Mouse (Mus musculus) hindbrain, embryonic 12.5 days (tissue): ENCODE results near the gene Uba7. TPM values are rescaled to one million over a fixed set of nuclear protein-coding genes. Genes with fewer than 3 reads are reported as not detected.

ENCODE experiments used
- ATAC-seq: fragments of 200-750 bp; cut with Nextera tagmentation; 2 replicates; pipeline ENCODE4 v1.8.0; 2017; ENCODE audit warnings: moderate TSS enrichment; ENCODE audit not compliant: low FRiP score
- H3K27ac ChIP-seq: fragments of 300-500 bp; sonication (generic); 2 replicates; pipeline ENCODE4 v1.5.1; 2016; ENCODE audit warnings: mild to moderate bottlenecking
- H3K27me3 ChIP-seq: fragments of 300-500 bp; sonication (generic); 2 replicates; pipeline ENCODE4 v1.6.1; 2016; ENCODE audit warnings: mild to moderate bottlenecking
- H3K36me3 ChIP-seq: fragments of 300-500 bp; sonication (generic); 2 replicates; pipeline ENCODE4 v1.6.1; 2016; ENCODE audit warnings: mild to moderate bottlenecking
- H3K4me1 ChIP-seq: fragments of 300-500 bp; sonication (generic); 2 replicates; pipeline ENCODE4 v1.6.1; 2016
- H3K4me2 ChIP-seq: fragments of 300-500 bp; sonication (generic); replicated peaks from 2 replicates; pipeline ENCODE4 v1.6.1; 2016; ENCODE audit warnings: mild to moderate bottlenecking
- H3K4me3 ChIP-seq: fragments of 300-500 bp; sonication (generic); 2 replicates; pipeline ENCODE4 v1.5.1; 2016; ENCODE audit warnings: mild to moderate bottlenecking
- H3K9ac ChIP-seq: fragments of 300-500 bp; sonication (generic); 2 replicates; pipeline ENCODE4 v1.6.1; 2016; ENCODE audit warnings: mild to moderate bottlenecking, moderate library complexity
- H3K9me3 ChIP-seq: fragments of 300-500 bp; sonication (generic); replicated peaks from 2 replicates; pipeline ENCODE4 v1.6.1; 2016; ENCODE audit warnings: mild to moderate bottlenecking
- WGBS: fragments of 180-500 bp; shearing (Covaris S2); methylation state at CpG from one replicate; pipeline ENCODE4 v1.1.7; 2016; 5-methylcytosine and 5-hydroxymethylcytosine counted together
- polyA plus RNA-seq: library from polyadenylated mRNA; unstranded; fragments of >200 nt; fragmentation: Nextera tagmentation; extraction: Ambion mirVana; gene quantifications from 2 replicates; pipeline ENCODE4 v1.2.1, GENCODE M21; 2016

Uba7 gene
- polyA plus RNA-seq: 11.5 and 12.7 TPM in 2 replicates

- no peak within 1 kb of the TSS for H3K4me2 ChIP-seq
Observed at GRCm38 (mm10) chr9:107975399-107976386, at the start of gene Uba7. Gene Uba7, plus strand, starts transcription at chr9:107975505.

GRCm38 (mm10) chr9:107926920-107927420 is 48.3 kb upstream of the Uba7 start:
- Histone ChIP-seq H3K4me1 (peaks cover 10% of the 10 kb centered on the region), H3K9ac (no peak overlapping the region), H3K4me2 (no peak overlapping the region), H3K9me3 (no peaks in the 10 kb centered on the region), H3K27ac (no peak overlapping the region), H3K4me3 (no peak overlapping the region), H3K27me3 (no peaks in the 10 kb centered on the region), H3K36me3 (no peaks in the 10 kb centered on the region)
- no peak for ATAC-seq
- WGBS: 56% methylated on average over 9 of the region's 9 CpGs

More at GRCm38 (mm10) chr9:107975399-107976386, at the start of gene Uba7:
- ATAC-seq: no peak
- H3K9me3 ChIP-seq: no peaks in the 10 kb centered on the region
- WGBS: 74% methylated on average over 12 of the region's 12 CpGs
- H3K4me3 ChIP-seq: no peak within 1 kb of the TSS
- H3K27ac ChIP-seq: peak within 1 kb of the TSS; percentile 2; the same call in 1 of the 2 replicates
- peaks cover 6% of the 10 kb centered on the region for H3K36me3 ChIP-seq
- peaks cover 6% of the 10 kb centered on the region for H3K4me1 ChIP-seq
- no peaks in the 10 kb centered on the region for H3K27me3 ChIP-seq
- H3K9ac ChIP-seq: no peak within 1 kb of the TSS

GRCm38 (mm10) chr9:107927749-107928148 is 47.6 kb upstream of the Uba7 start:
- Histone ChIP-seq H3K4me3 (no peak overlapping the region), H3K9ac (no peak overlapping the region), H3K36me3 (no peaks in the 10 kb centered on the region), H3K4me1 (peaks cover 16% of the 10 kb centered on the region), H3K9me3 (no peaks in the 10 kb centered on the region), H3K27me3 (no peaks in the 10 kb centered on the region), H3K4me2 (no peak overlapping the region), H3K27ac (no peak overlapping the region)
- 83% methylated on average over 5 of the region's 5 CpGs for WGBS
- ATAC-seq: no peak

GRCm38 (mm10) chr9:107928169-107928568 is 47.1 kb upstream of the Uba7 start, which contains the start of gene Actl11:
Gene Actl11, plus strand, starts transcription at chr9:107928469.
- H3K27me3 ChIP-seq: no peaks in the 10 kb centered on the region
- WGBS: 71% methylated on average over 3 of the region's 3 CpGs
- ATAC-seq: no peak
- H3K27ac ChIP-seq: no peak within 1 kb of the TSS
- H3K36me3 ChIP-seq: no peaks in the 10 kb centered on the region
- H3K4me2 ChIP-seq: no peak within 1 kb of the TSS
- peaks cover 16% of the 10 kb centered on the region for H3K4me1 ChIP-seq
- H3K9ac ChIP-seq: no peak within 1 kb of the TSS
- no peak within 1 kb of the TSS for H3K4me3 ChIP-seq
- no peaks in the 10 kb centered on the region for H3K9me3 ChIP-seq

GRCm38 (mm10) chr9:107932221-107932620 is 43.1 kb upstream of the Uba7 start:
- no peak for ATAC-seq
- Histone ChIP-seq H3K27ac (no peak overlapping the region), H3K9me3 (no peaks in the 10 kb centered on the region), H3K36me3 (no peaks in the 10 kb centered on the region), H3K4me1 (peaks cover 27% of the 10 kb centered on the region), H3K4me3 (no peak overlapping the region), H3K27me3 (peaks cover 24% of the 10 kb centered on the region), H3K4me2 (no peak overlapping the region), H3K9ac (no peak overlapping the region)
- 53% methylated on average over 4 of the region's 4 CpGs for WGBS

- 88% methylated on average over 11 of the region's 11 CpGs for WGBS
Observed at GRCm38 (mm10) chr9:107934146-107934545, 41.2 kb upstream of the Uba7 start.

GRCm38 (mm10) chr9:107935374-107935773 is 39.9 kb upstream of the Uba7 start, which contains the start of gene Camkv:
Gene Camkv, plus strand, starts transcription at chr9:107935674.
- Histone ChIP-seq H3K27ac (no peak within 1 kb of the TSS; the same call in 1 of the 2 replicates), H3K36me3 (no peaks in the 10 kb centered on the region), H3K4me1 (peaks cover 27% of the 10 kb centered on the region), H3K4me2 (peak within 1 kb of the TSS; percentile 97), H3K9ac (peak within 1 kb of the TSS; percentile 70), H3K4me3 (peak within 1 kb of the TSS; percentile 44), H3K27me3 (peaks cover 32% of the 10 kb centered on the region), H3K9me3 (no peaks in the 10 kb centered on the region)
- WGBS: 11% methylated on average over 3 of the region's 3 CpGs
- ATAC-seq: no peak

More at GRCm38 (mm10) chr9:107934146-107934545, 41.2 kb upstream of the Uba7 start:
- no peak for ATAC-seq
- Histone ChIP-seq H3K27me3 (peaks cover 32% of the 10 kb centered on the region), H3K9me3 (no peaks in the 10 kb centered on the region), H3K4me1 (peaks cover 27% of the 10 kb centered on the region), H3K4me3 (no peak overlapping the region), H3K4me2 (no peak overlapping the region), H3K9ac (no peak overlapping the region), H3K36me3 (no peaks in the 10 kb centered on the region), H3K27ac (no peak overlapping the region)

- Histone ChIP-seq H3K27me3 (peaks cover 32% of the 10 kb centered on the region), H3K27ac (no peak overlapping the region; the same call in 1 of the 2 replicates), H3K36me3 (no peaks in the 10 kb centered on the region), H3K4me1 (peaks cover 27% of the 10 kb centered on the region), H3K9ac (peak overlapping the region; percentile 70), H3K4me3 (peak overlapping the region; percentile 44), H3K4me2 (peak overlapping the region; percentile 97), H3K9me3 (no peaks in the 10 kb centered on the region)
- 0% methylated on average over 41 of the region's 41 CpGs for WGBS
- peak; percentile 62 for ATAC-seq
Observed at GRCm38 (mm10) chr9:107935790-107936214, 39.5 kb upstream of the Uba7 start.

- no peaks in the 10 kb centered on the region for H3K36me3 ChIP-seq
- peak overlapping the region; percentile 44 for H3K4me3 ChIP-seq
- peak overlapping the region; percentile 70 for H3K9ac ChIP-seq
- H3K27ac ChIP-seq: no peak overlapping the region; the same call in 1 of the 2 replicates
- peaks cover 32% of the 10 kb centered on the region for H3K27me3 ChIP-seq
- peaks cover 27% of the 10 kb centered on the region for H3K4me1 ChIP-seq
- WGBS: under 1% methylated on average over 29 of the region's 29 CpGs
- ATAC-seq: peak; percentile 71
- no peaks in the 10 kb centered on the region for H3K9me3 ChIP-seq
- H3K4me2 ChIP-seq: peak overlapping the region; percentile 97
Observed at GRCm38 (mm10) chr9:107936215-107936822, 39.0 kb upstream of the Uba7 start.

- no peak overlapping the region for H3K27ac ChIP-seq
- peak overlapping the region; percentile 44 for H3K4me3 ChIP-seq
- peaks cover 27% of the 10 kb centered on the region for H3K4me1 ChIP-seq
- peak overlapping the region; percentile 97 for H3K4me2 ChIP-seq
- H3K27me3 ChIP-seq: peaks cover 32% of the 10 kb centered on the region
- H3K9me3 ChIP-seq: no peaks in the 10 kb centered on the region
- H3K36me3 ChIP-seq: no peaks in the 10 kb centered on the region
- H3K9ac ChIP-seq: no peak overlapping the region
- ATAC-seq: no peak
- 4% methylated on average over 3 of the region's 3 CpGs for WGBS
Observed at GRCm38 (mm10) chr9:107936831-107937230, 38.5 kb upstream of the Uba7 start.

GRCm38 (mm10) chr9:107947241-107948194 is 27.8 kb upstream of the Uba7 start:
- Histone ChIP-seq H3K27ac (no peak overlapping the region), H3K4me1 (peaks cover 15% of the 10 kb centered on the region), H3K4me3 (no peak overlapping the region), H3K9me3 (no peaks in the 10 kb centered on the region), H3K27me3 (no peaks in the 10 kb centered on the region), H3K9ac (no peak overlapping the region), H3K36me3 (no peaks in the 10 kb centered on the region), H3K4me2 (no peak overlapping the region)
- WGBS: 93% methylated on average over 31 of the region's 31 CpGs
- ATAC-seq: no peak
